Mouse (Mus musculus): Measurements from ENCODE around the gene Sart3. TPM values are rescaled to one million over a fixed set of nuclear protein-coding genes. Genes with fewer than 3 reads are reported as not detected.

Gene Sart3
- total and polyA plus RNA-seq, 2 experiments from 2014 or later: 28.5 to 54.0 TPM

DNA sequence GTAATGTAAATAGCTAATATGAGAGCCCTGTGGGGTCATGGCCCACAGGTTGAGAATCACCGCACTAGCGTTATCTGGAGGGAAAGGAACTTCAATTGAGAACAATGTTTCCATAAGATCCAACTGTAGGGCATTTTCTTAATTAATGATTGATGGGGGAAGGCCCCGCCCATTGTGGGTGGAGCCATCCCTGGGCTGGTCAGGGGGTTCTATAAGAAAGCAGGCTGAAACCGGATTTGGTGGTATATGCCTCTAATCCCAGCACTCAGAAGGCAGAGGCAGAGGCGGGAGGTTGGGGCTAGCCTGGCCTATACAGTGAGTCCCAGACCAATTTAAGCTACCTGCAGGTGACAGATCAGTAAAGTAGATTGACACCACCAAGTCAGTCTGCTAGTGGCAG lies 37.9 kb downstream of the Sart3 start:
- no peak for ATAC-seq

DNA sequence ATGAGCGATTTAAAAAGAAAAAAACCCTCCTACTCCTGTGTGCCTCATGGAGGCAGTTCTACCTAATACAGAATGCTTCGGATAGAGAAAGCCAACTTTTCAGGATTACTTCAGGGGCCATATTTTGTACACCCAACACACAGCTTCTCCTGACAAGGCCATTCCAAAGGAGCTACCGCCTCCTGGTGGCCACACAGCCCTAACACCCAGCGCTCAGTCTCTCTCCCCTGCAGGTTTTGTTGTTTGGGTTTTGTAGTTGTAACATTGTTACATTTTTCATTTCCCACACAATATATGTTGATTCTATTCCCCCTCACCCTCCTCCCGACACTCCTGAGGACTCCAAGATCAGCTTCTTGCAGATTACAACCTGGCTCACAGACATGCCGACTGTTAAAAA lies 40.1 kb downstream of the Sart3 start:
- Histone ChIP-seq H3K4me2 (ENCODE audit: low read depth) (no peak overlapping the region), H3K4me3 (ENCODE audit: low read depth, low read length) (no peak overlapping the region), H3K4me1 (ENCODE audit: insufficient read depth) (no peaks in the 10 kb centered on the region; the same call in none of the 2 replicates), H3K27me3 (ENCODE audit: insufficient read depth, low read length) (no peaks in the 10 kb centered on the region), H3K27ac (ENCODE audit: low read depth, low read length) (no peak overlapping the region), H3K36me3 (ENCODE audit: insufficient read depth) (no peaks in the 10 kb centered on the region), H3K9me3 (ENCODE audit: low read length) (no peaks in the 10 kb centered on the region), H3K9ac (no peak overlapping the region)
- 25% methylated on average over 6 of the region's 6 CpGs for WGBS
- DNase-seq: peak; percentile 80
- no peak for ATAC-seq
- TF ChIP-seq CTCF (IDR thresholded peaks at IDR 0.05; ENCODE audit: low read depth): peak; percentile 88

More for the DNA sequence above, 37.9 kb downstream of the Sart3 start:
- H3K36me3 ChIP-seq (ENCODE audit: insufficient read depth): peaks cover 13% of the 10 kb centered on the region
- no peaks in the 10 kb centered on the region; the same call in none of the 2 replicates for H3K4me1 ChIP-seq (ENCODE audit: insufficient read depth)
- no peak overlapping the region for H3K9ac ChIP-seq
- DNase-seq: no peak
- H3K4me3 ChIP-seq (ENCODE audit: low read depth, low read length): no peak overlapping the region
- TF ChIP-seq CTCF (IDR thresholded peaks at IDR 0.05; ENCODE audit: low read depth): no peak
- H3K4me2 ChIP-seq (ENCODE audit: low read depth): no peak overlapping the region
- H3K9me3 ChIP-seq (ENCODE audit: low read length): no peaks in the 10 kb centered on the region
- H3K27me3 ChIP-seq (ENCODE audit: insufficient read depth, low read length): no peaks in the 10 kb centered on the region
- 66% methylated on average over 5 of the region's 5 CpGs for WGBS
- H3K27ac ChIP-seq (ENCODE audit: low read depth, low read length): no peak overlapping the region

DNA sequence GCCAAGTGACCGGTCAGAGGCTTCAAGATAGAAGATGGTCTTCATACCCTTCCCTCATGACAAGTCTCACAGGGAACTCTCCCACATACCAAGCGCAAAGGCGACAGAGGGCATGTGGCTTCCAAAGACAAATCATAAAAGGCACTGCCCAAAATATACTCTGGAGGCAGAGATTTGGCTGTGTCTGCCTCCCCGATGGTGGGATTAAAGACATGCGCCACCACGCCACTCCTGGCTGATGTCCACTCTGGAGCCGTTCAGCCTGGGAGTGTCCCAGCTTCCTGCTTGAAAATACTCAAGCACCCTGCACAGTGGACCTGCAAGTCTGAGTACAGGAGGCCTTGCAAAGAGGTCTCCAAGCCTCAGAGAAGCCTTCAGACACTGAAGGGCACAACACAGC lies 41.1 kb downstream of the Sart3 start:
- no peaks in the 10 kb centered on the region for H3K9me3 ChIP-seq (ENCODE audit: low read length)
- DNase-seq (no peak), ATAC-seq (no peak)
- H3K36me3 ChIP-seq (ENCODE audit: insufficient read depth): no peaks in the 10 kb centered on the region
- no peak for TF ChIP-seq CTCF (IDR thresholded peaks at IDR 0.05; ENCODE audit: low read depth)
- no peaks in the 10 kb centered on the region for H3K27me3 ChIP-seq (ENCODE audit: insufficient read depth, low read length)
- no peak overlapping the region for H3K4me2 ChIP-seq (ENCODE audit: low read depth)
- no peak overlapping the region for H3K27ac ChIP-seq (ENCODE audit: low read depth, low read length)
- 89% methylated on average over 7 of the region's 7 CpGs for WGBS
- no peak overlapping the region for H3K4me3 ChIP-seq (ENCODE audit: low read depth, low read length)
- no peak overlapping the region for H3K9ac ChIP-seq
- no peaks in the 10 kb centered on the region; the same call in 1 of the 2 replicates for H3K4me1 ChIP-seq (ENCODE audit: insufficient read depth)

DNA sequence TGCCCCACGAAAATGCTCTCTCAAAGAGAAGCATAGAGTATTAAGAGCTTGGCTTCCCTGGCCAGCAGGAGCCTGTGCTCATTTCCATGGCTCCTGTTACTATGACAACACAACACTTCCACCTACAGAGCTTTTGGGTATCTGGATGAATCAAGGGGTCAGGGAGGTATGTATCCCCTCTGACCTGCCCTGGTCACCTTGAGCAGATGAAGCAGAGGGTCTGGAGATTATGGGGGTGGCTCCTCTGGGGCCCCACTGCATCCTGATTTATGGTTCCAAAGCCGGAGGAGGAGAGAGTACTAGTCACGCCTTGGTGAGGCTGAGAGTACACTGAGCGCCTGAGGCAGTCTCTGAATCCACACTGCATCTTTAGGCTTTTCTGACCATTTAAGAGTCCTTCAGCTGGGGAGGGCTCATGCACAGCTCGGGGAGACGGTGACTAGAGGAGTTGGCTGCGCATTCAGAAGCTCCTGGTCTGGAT lies 41.6 kb downstream of the Sart3 start:
- Histone ChIP-seq H3K27ac (ENCODE audit: low read depth, low read length) (peak overlapping the region; percentile 45), H3K9ac (no peak overlapping the region), H3K4me3 (ENCODE audit: low read depth, low read length) (no peak overlapping the region), H3K4me2 (ENCODE audit: low read depth) (no peak overlapping the region), H3K9me3 (ENCODE audit: low read length) (no peaks in the 10 kb centered on the region), H3K36me3 (ENCODE audit: insufficient read depth) (no peaks in the 10 kb centered on the region), H3K27me3 (ENCODE audit: insufficient read depth, low read length) (no peaks in the 10 kb centered on the region), H3K4me1 (ENCODE audit: insufficient read depth) (no peaks in the 10 kb centered on the region; the same call in 1 of the 2 replicates)
- TF ChIP-seq CTCF (IDR thresholded peaks at IDR 0.05; ENCODE audit: low read depth): no peak
- peak; percentile 24; the same call in 1 of the 2 replicates for ATAC-seq
- DNase-seq: peak; percentile 51
- WGBS: 53% methylated on average over 7 of the region's 7 CpGs

DNA sequence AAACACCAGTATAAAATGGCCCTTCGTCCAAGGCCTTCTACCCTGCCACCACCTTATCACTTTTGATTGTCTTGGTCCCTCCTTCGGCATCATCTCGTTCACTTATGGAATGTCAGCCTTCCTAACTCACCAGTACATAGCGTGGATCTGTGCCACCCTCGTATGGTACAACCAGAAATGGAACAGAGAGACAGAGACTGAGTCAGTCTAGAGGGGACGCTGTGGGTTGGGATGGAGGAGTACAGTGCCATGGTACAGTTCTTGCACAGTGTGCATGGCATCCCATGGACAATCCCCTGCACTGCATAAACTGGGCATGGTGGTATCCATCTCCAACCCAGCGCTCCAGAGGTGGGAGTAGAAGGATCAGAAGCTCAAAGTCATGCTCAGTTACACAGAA lies 43.6 kb downstream of the Sart3 start:
- no peak for ATAC-seq
- Histone ChIP-seq H3K27me3 (ENCODE audit: insufficient read depth, low read length) (no peaks in the 10 kb centered on the region), H3K9ac (no peak overlapping the region), H3K4me3 (ENCODE audit: low read depth, low read length) (no peak overlapping the region), H3K27ac (ENCODE audit: low read depth, low read length) (no peak overlapping the region), H3K36me3 (ENCODE audit: insufficient read depth) (no peaks in the 10 kb centered on the region), H3K9me3 (ENCODE audit: low read length) (no peaks in the 10 kb centered on the region), H3K4me2 (ENCODE audit: low read depth) (no peak overlapping the region), H3K4me1 (ENCODE audit: insufficient read depth) (no peaks in the 10 kb centered on the region)
- 89% methylated on average over 7 of the region's 7 CpGs for WGBS
- no peak for TF ChIP-seq CTCF (IDR thresholded peaks at IDR 0.05; ENCODE audit: low read depth)
- no peak for DNase-seq

DNA sequence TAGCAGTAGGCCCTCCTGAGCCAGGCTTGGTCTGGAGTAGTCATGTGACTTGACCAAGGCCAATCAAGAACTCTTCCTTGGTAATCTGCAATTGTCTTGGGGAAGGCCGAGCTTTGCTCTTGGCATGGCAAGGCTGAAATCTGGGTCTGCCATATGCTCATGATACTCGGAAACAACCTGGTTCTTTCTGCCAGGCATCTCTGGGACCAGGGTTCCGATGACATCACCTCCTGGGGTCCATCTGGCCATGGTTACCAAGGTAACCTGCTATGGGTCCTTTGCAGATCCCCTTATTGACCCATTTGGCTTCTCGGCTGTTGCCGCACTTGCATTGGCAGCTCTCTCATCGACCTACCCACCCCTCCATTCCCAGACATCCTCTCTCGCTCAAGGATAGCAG lies 44.3 kb downstream of the Sart3 start:
- H3K9ac ChIP-seq: no peak overlapping the region
- H3K4me3 ChIP-seq (ENCODE audit: low read depth, low read length): no peak overlapping the region
- ATAC-seq (no peak), DNase-seq (no peak)
- H3K9me3 ChIP-seq (ENCODE audit: low read length): no peaks in the 10 kb centered on the region
- H3K36me3 ChIP-seq (ENCODE audit: insufficient read depth): no peaks in the 10 kb centered on the region
- no peak overlapping the region for H3K27ac ChIP-seq (ENCODE audit: low read depth, low read length)
- no peaks in the 10 kb centered on the region for H3K27me3 ChIP-seq (ENCODE audit: insufficient read depth, low read length)
- no peak overlapping the region for H3K4me2 ChIP-seq (ENCODE audit: low read depth)
- no peaks in the 10 kb centered on the region for H3K4me1 ChIP-seq (ENCODE audit: insufficient read depth)
- WGBS: 70% methylated on average over 7 of the region's 7 CpGs
- no peak for TF ChIP-seq CTCF (IDR thresholded peaks at IDR 0.05; ENCODE audit: low read depth)

DNA sequence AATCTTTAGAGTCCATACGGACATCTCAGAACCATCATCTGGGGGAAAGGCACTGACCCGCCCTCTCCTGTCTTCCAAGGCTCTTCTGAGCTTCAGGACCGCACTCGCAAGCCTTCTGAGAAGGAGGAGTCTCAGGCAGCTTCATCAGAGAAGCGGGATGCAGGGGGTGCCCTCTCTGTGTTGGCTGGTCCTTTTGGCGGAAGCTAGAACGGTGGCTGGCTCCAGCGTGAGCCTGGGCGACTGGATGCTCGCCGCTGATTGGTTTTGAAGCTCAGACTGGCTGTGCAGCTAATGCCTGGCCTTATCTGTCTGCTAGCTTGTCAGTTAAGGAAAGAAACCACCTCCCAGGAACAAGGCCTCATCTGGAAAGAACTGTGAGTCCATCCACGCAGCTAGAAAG lies 45.1 kb downstream of the Sart3 start:
- Histone ChIP-seq H3K4me2 (ENCODE audit: low read depth) (no peak overlapping the region), H3K9ac (no peak overlapping the region), H3K27me3 (ENCODE audit: insufficient read depth, low read length) (no peaks in the 10 kb centered on the region), H3K4me3 (ENCODE audit: low read depth, low read length) (no peak overlapping the region), H3K27ac (ENCODE audit: low read depth, low read length) (no peak overlapping the region), H3K4me1 (ENCODE audit: insufficient read depth) (no peaks in the 10 kb centered on the region), H3K9me3 (ENCODE audit: low read length) (no peaks in the 10 kb centered on the region), H3K36me3 (ENCODE audit: insufficient read depth) (no peaks in the 10 kb centered on the region)
- WGBS: 57% methylated on average over 12 of the region's 12 CpGs
- TF ChIP-seq CTCF (IDR thresholded peaks at IDR 0.05; ENCODE audit: low read depth): no peak
- DNase-seq: no peak
- ATAC-seq: no peak

Data from forebrain, postnatal 0 days (tissue).